Mouse (Mus musculus): ENCODE results near the gene Acp5. TPM values are rescaled to one million over a fixed set of nuclear protein-coding genes. Genes with fewer than 3 reads are reported as not detected.

The Acp5 gene
- polyA plus RNA-seq (2015; fragmentation: Illumina TruSeq; extraction: RNeasy Lipid Tissue Mini Kit (QIAGEN cat#74804); ENCODE audit: low read depth, low replicate concordance), result 0.58 TPM

GRCm38 (mm10) chr9:22135644-22136390, at the start of gene Acp5:
Gene Acp5 (minus strand): TSS chr9:22135711.

GRCm38 (mm10) chr9:22156497-22157245, 21.2 kb upstream of the Acp5 start, which contains the start of gene Pigyl:
Gene Pigyl (plus strand): TSS chr9:22156846.

GRCm38 (mm10) chr9:22116740-22117426, 18.6 kb downstream of the Acp5 start, which contains the start of gene Elof1:
Gene Elof1 (minus strand): TSS chr9:22117172.

GRCm38 (mm10) chr9:22098993-22099696, 36.4 kb downstream of the Acp5 start, which contains the start of gene Cnn1:
Gene Cnn1 (plus strand): TSS chr9:22099216.

GRCm38 (mm10) chr9:22085022-22085834, 50.3 kb downstream of the Acp5 start, which contains the start of gene Ecsit:
Gene Ecsit (minus strand): TSS chr9:22085438.

Other genes with a start within 250 kb of the Acp5 start
- gene Rab3d, start 217.5 kb downstream of the Acp5 start, polyA plus RNA-seq (2015; fragmentation: Illumina TruSeq; extraction: RNeasy Lipid Tissue Mini Kit (QIAGEN cat#74804); ENCODE audit: low read depth, low replicate concordance), result 6.5 TPM
- 17.4 TPM for gene Ccdc159, start 208.2 kb downstream of the Acp5 start, polyA plus RNA-seq (2015; fragmentation: Illumina TruSeq; extraction: RNeasy Lipid Tissue Mini Kit (QIAGEN cat#74804); ENCODE audit: low read depth, low replicate concordance)
- 55.2 TPM for gene Tmem205, start 208.2 kb downstream of the Acp5 start, polyA plus RNA-seq (2015; fragmentation: Illumina TruSeq; extraction: RNeasy Lipid Tissue Mini Kit (QIAGEN cat#74804); ENCODE audit: low read depth, low replicate concordance)
- 109 TPM for gene Plppr2, start 198.7 kb downstream of the Acp5 start, polyA plus RNA-seq (2015; fragmentation: Illumina TruSeq; extraction: RNeasy Lipid Tissue Mini Kit (QIAGEN cat#74804); ENCODE audit: low read depth, low replicate concordance)
- gene Swsap1, start 180.0 kb downstream of the Acp5 start, polyA plus RNA-seq (2015; fragmentation: Illumina TruSeq; extraction: RNeasy Lipid Tissue Mini Kit (QIAGEN cat#74804); ENCODE audit: low read depth, low replicate concordance), result 17.0 TPM
- 11.1 TPM for gene Epor, start 172.2 kb downstream of the Acp5 start, polyA plus RNA-seq (2015; fragmentation: Illumina TruSeq; extraction: RNeasy Lipid Tissue Mini Kit (QIAGEN cat#74804); ENCODE audit: low read depth, low replicate concordance)
- gene Rgl3, start 146.3 kb downstream of the Acp5 start, polyA plus RNA-seq (2015; fragmentation: Illumina TruSeq; extraction: RNeasy Lipid Tissue Mini Kit (QIAGEN cat#74804); ENCODE audit: low read depth, low replicate concordance), result 1.7 TPM
- 5.1 TPM for gene Ccdc151, start 133.1 kb downstream of the Acp5 start, polyA plus RNA-seq (2015; fragmentation: Illumina TruSeq; extraction: RNeasy Lipid Tissue Mini Kit (QIAGEN cat#74804); ENCODE audit: low read depth, low replicate concordance)
- gene Prkcsh, start 132.9 kb downstream of the Acp5 start, polyA plus RNA-seq (2015; fragmentation: Illumina TruSeq; extraction: RNeasy Lipid Tissue Mini Kit (QIAGEN cat#74804); ENCODE audit: low read depth, low replicate concordance), result 85.6 TPM
- 107 TPM for gene Elavl3, start 83.7 kb downstream of the Acp5 start, polyA plus RNA-seq (2015; fragmentation: Illumina TruSeq; extraction: RNeasy Lipid Tissue Mini Kit (QIAGEN cat#74804); ENCODE audit: low read depth, low replicate concordance)
- 1.0 TPM for gene Gm49318, start 64.5 kb downstream of the Acp5 start, polyA plus RNA-seq (2015; fragmentation: Illumina TruSeq; extraction: RNeasy Lipid Tissue Mini Kit (QIAGEN cat#74804); ENCODE audit: low read depth, low replicate concordance)
- 18.0 TPM for gene Zfp653, start 64.3 kb downstream of the Acp5 start, polyA plus RNA-seq (2015; fragmentation: Illumina TruSeq; extraction: RNeasy Lipid Tissue Mini Kit (QIAGEN cat#74804); ENCODE audit: low read depth, low replicate concordance)
- 63.5 TPM for gene Ecsit, start 50.3 kb downstream of the Acp5 start, polyA plus RNA-seq (2015; fragmentation: Illumina TruSeq; extraction: RNeasy Lipid Tissue Mini Kit (QIAGEN cat#74804); ENCODE audit: low read depth, low replicate concordance)
- 1.4 TPM for gene Cnn1, start 36.5 kb downstream of the Acp5 start, polyA plus RNA-seq (2015; fragmentation: Illumina TruSeq; extraction: RNeasy Lipid Tissue Mini Kit (QIAGEN cat#74804); ENCODE audit: low read depth, low replicate concordance)
- gene Elof1, start 18.5 kb downstream of the Acp5 start, polyA plus RNA-seq (2015; fragmentation: Illumina TruSeq; extraction: RNeasy Lipid Tissue Mini Kit (QIAGEN cat#74804); ENCODE audit: low read depth, low replicate concordance), result 146 TPM
- 79.6 TPM for gene Pigyl, start 21.1 kb upstream of the Acp5 start, polyA plus RNA-seq (2015; fragmentation: Illumina TruSeq; extraction: RNeasy Lipid Tissue Mini Kit (QIAGEN cat#74804); ENCODE audit: low read depth, low replicate concordance)
- gene Zfp872, start 52.4 kb upstream of the Acp5 start, polyA plus RNA-seq (2015; fragmentation: Illumina TruSeq; extraction: RNeasy Lipid Tissue Mini Kit (QIAGEN cat#74804); ENCODE audit: low read depth, low replicate concordance), result not detected
- 17.8 TPM for gene Zfp809, start 90.0 kb upstream of the Acp5 start, polyA plus RNA-seq (2015; fragmentation: Illumina TruSeq; extraction: RNeasy Lipid Tissue Mini Kit (QIAGEN cat#74804); ENCODE audit: low read depth, low replicate concordance)
- 2.5 TPM for gene Zfp599, start 124.2 kb upstream of the Acp5 start, polyA plus RNA-seq (2015; fragmentation: Illumina TruSeq; extraction: RNeasy Lipid Tissue Mini Kit (QIAGEN cat#74804); ENCODE audit: low read depth, low replicate concordance)
- 17.0 TPM for gene Zfp810, start 171.9 kb upstream of the Acp5 start, polyA plus RNA-seq (2015; fragmentation: Illumina TruSeq; extraction: RNeasy Lipid Tissue Mini Kit (QIAGEN cat#74804); ENCODE audit: low read depth, low replicate concordance)